9 mouse cellular contexts compared by ENCODE assay signal in genomic region chr9:67044551-67045305, GRCm38 (mm10). TPM values are rescaled to one million over a fixed set of nuclear protein-coding genes. Genes with fewer than 3 reads are reported as not detected.
DNase-seq lines count a peak whose midpoint lies in the region; ATAC-seq lines count a peak whose summit lies in the region.
"Had no signal": no experiment of that assay in that cellular context is flagged by ENCODE, and none has a peak within 500 bp of the region (broad histone marks: within the 10 kb centered on the region; RNA-seq: fewer than 3 reads in every experiment).

No protein-coding gene starts in this region.

- peak; percentile 26 to 36 for DNase-seq in CD8-positive naive resting alpha-beta T cell, adult 2 months (ENCODE audit: low read depth in 2 of 2, low spot score in 2 of 2)
- peak; percentile 76 for DNase-seq in adrenal gland, adult 2 months
- DNase-seq in heart, postnatal 10 days = peak; percentile 83 to 84
- DNase-seq in layer of hippocampus, adult 8-10 months (ENCODE audit: low spot score in 2 of 2) = peak; percentile 65 to 75
- DNase-seq in lung, adult 18-20 months = peak; percentile 63 to 71
- DNase-seq in right cerebral cortex, postnatal 10 days (ENCODE audit: low spot score in 2 of 2) = peak; percentile 87 to 89

- H3K4me1 ChIP-seq in embryonic facial prominence, embryonic 13.5 days = peaks cover 76% of the 10 kb centered on the region

- H3K9me3 ChIP-seq in embryonic facial prominence, embryonic 13.5 days = no peaks in the 10 kb centered on the region

- H3K27ac ChIP-seq in embryonic facial prominence, embryonic 13.5 days = peak overlapping the region; percentile 90
- H3K27ac ChIP-seq: macrophage had no signal

- no peak for ATAC-seq in embryonic facial prominence, embryonic 13.5 days (ENCODE audit: insufficient number of reproducible peaks, insufficient read depth, low FRiP score, low TSS enrichment, low read depth)
- ATAC-seq in inflammation-experienced regulatory T-cells, adult 6 months = no peak

- WGBS in embryonic facial prominence, embryonic 13.5 days = 13% methylated on average over 9 of the region's 9 CpGs

- peak overlapping the region; percentile 88; the same call in 1 of the 2 replicates for H3K9ac ChIP-seq in embryonic facial prominence, embryonic 13.5 days

- peak overlapping the region; percentile 92 for H3K4me2 ChIP-seq in embryonic facial prominence, embryonic 13.5 days

- peaks cover 17% of the 10 kb centered on the region; the same call in 1 of the 2 replicates for H3K36me3 ChIP-seq in embryonic facial prominence, embryonic 13.5 days

- intact Hi-C loops in heart, postnatal 10 days (cut with DNase I) = loop anchor here (1.0 to 5.0 kb wide), 4 partner anchors 43 to 230 kb away; partner anchors contain the start of gene Rps27l

- H3K27me3 ChIP-seq in embryonic facial prominence, embryonic 13.5 days = no peaks in the 10 kb centered on the region

- peak overlapping the region; percentile 75 for H3K4me3 ChIP-seq in embryonic facial prominence, embryonic 13.5 days

RNA-seq across cellular contexts. Expression of gene Tpm1, which starts 4.5 kb away (rescaled TPM):
- 100 to 1,000 TPM; 144 to 271 TPM for total RNA-seq in adrenal gland, adult 2 months (2021)
- polyA plus RNA-seq in adrenal gland, adult 2 months (2012; rRNA removed) = 30.7 and 42.3 TPM in 2 replicates
- 818 and 902 TPM in 2 replicates for polyA plus RNA-seq in embryonic facial prominence, embryonic 13.5 days (2015; fragmentation: Nextera tagmentation; extraction: Ambion mirVana)
- 1,000 to 10,000 TPM; 9,258 to 9,439 TPM for total RNA-seq in heart, postnatal 10 days (2021)
- 100 to 1,000 TPM; 179 to 185 (median 182) TPM for total RNA-seq in layer of hippocampus, adult 8-10 months (2022)
- polyA plus RNA-seq in inflammation-experienced regulatory T-cells, adult 6 months (2017; shearing (Covaris generic)) = 10 to 100 TPM; 31.8 to 34.9 (median 32.4) TPM

Comparison
In these comparisons a context has a peak if more than half of its experiments do, and no peak if none do; other contexts are left out.
1. DNase-seq: peak in every context shown above with its lines; median percentile 88 in right cerebral cortex, postnatal 10 days; 84 in heart, postnatal 10 days; 76 in adrenal gland, adult 2 months; 70 in layer of hippocampus, adult 8-10 months; 67 in lung, adult 18-20 months; 31 in CD8-positive naive resting alpha-beta T cell, adult 2 months.
2. RNA of gene Tpm1, which starts 4.5 kb away (total RNA-seq): 9,258 to 9,439 TPM in heart, postnatal 10 days; 144 to 271 TPM in adrenal gland, adult 2 months and 179 to 185 TPM in layer of hippocampus, adult 8-10 months; every median in the first group is over 10 times any median in the second.